Mouse (Mus musculus) testis, postnatal 10 days (tissue): ENCODE measurements at regions not wholly inside any gene's neighbourhood (a gene's known extent, or its start where the extent isn't known, plus 50 kb on each side); places are given as distances from the start of the nearest gene placed in this dataset.

ENCODE experiments used
- DNase-seq: peaks from one replicate; pipeline ENCODE4 v3.0.0; 2021; ENCODE audit warnings: low spot score

- no peak for DNase-seq
Observed at GRCm38 (mm10) chr3:50939602-50940001, 284.6 kb upstream of the Noct start.

GRCm38 (mm10) chr3:50940656-50941055 lies 283.6 kb upstream of the Noct start:
- DNase-seq = no peak

DNA sequence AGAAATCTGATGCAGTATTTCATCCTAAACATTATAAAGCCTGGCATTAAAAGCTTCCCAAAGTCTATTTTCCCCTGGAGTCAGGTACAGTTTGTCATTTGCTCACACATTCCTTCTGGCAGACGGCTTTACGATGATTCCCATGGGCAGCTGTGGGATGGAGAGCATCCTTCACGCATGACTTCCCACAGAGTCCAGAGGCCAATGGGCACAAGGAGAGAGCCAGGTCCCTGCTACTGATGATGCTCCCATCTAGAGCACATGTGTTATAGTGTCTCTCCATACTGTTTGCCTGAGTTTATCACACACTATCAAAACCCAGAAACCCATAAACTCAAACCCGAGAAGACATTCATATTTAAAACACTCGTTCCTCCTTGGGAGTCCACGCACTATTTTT lies 270.8 kb upstream of the Noct start:
- DNase-seq = no peak

- no peak for DNase-seq
Observed at GRCm38 (mm10) chr3:50970386-50970785, 253.9 kb upstream of the Noct start.

DNA sequence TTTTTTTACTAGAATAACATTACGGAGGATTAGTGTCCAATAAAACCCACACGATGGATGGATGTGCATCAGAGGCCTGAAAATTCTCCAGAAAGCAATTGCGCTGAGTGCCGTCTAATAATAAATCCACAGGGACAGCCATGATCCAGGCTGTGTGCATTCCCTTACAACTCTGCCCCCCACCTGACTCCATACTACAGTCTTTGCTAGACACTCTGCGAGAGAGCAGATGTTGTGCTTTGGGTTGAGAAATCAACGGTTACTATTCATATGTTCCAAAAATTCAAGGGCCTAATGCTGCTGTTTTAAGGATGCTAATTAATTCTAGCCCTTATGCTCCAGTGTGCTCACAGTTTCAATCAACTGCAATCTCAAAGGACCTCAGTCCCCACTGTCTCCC lies 251.2 kb upstream of the Noct start:
- DNase-seq = no peak

DNA sequence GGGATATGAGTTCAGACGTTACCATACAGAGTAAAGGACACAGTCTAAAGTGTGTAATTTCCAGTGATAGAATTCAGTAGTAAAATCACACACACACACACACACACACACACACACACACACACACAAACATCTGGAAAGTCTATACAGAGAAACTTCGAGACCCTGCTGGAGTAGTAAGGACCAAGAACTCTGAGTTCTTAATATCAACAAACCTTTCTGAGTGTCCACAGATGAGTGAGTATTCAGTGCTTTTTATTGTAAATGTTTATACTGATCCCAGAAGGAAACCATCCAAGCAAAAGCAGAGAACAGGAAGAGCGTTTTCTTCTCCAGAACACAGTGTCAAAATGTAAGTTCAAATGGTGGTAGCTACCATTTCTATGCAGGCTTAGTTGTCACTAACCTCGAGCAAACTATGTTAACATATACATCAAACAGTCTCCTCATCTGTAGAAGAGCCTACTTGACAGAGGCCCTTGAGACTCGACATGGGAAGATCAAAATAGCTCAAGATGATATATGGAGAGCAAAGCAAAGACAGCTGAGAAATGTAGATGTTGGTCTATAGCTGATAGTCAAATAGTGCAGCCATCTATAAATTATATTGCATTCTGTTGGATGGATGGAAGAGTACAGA lies 248.0 kb upstream of the Noct start:
- DNase-seq = no peak

- DNase-seq = no peak
Observed at GRCm38 (mm10) chr3:50976818-50977217, 247.4 kb upstream of the Noct start.

- no peak for DNase-seq
Observed at GRCm38 (mm10) chr3:50978636-50979035, 245.6 kb upstream of the Noct start.

GRCm38 (mm10) chr3:50979592-50979991 lies 244.7 kb upstream of the Noct start:
- no peak for DNase-seq

GRCm38 (mm10) chr3:50981751-50982150 lies 242.5 kb upstream of the Noct start:
- DNase-seq = no peak

GRCm38 (mm10) chr3:50982649-50983048 lies 241.6 kb upstream of the Noct start:
- no peak for DNase-seq

- no peak for DNase-seq
Observed at GRCm38 (mm10) chr3:50983126-50983525, 241.1 kb upstream of the Noct start.

GRCm38 (mm10) chr3:50983962-50984765 lies 240.1 kb upstream of the Noct start:
- DNase-seq = no peak

DNA sequence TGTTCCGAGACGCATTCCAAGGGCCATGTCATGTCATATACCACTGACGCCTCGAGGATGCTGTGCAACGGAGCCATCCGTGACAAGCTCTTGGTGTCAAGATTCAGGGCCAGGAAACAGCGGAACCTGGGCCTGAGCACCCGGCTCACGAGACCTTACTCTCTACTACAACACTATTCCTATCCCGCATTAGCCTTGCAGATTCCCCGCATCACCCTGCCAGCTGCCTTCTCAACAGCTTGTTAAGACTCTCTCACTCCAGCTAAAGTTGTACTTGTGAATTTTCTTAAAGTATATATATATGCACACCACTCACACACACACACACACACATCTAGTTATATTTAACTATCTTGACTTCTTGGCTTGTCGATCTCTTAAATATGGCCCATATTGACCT lies 236.4 kb upstream of the Noct start:
- DNase-seq = no peak

DNA sequence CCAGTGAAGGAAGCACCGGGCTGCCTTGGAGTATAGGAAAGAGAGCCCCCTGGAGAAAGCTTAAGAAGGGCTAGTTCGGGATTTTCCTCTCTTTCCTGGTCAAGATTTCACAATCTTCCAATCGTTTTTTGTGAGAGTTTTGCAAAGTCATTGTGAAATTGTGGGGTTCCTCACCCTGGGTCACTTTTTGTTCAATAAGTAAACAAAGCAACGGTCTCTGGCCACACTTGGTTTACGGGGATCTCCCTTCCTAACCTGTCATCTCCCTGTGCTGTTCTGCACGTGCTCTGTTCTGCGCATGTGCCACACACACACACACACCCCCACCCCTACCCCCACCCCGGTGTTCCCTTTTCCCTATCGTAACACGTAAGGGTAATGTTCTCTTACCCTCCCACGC lies 233.4 kb upstream of the Noct start:
- DNase-seq = no peak

DNA sequence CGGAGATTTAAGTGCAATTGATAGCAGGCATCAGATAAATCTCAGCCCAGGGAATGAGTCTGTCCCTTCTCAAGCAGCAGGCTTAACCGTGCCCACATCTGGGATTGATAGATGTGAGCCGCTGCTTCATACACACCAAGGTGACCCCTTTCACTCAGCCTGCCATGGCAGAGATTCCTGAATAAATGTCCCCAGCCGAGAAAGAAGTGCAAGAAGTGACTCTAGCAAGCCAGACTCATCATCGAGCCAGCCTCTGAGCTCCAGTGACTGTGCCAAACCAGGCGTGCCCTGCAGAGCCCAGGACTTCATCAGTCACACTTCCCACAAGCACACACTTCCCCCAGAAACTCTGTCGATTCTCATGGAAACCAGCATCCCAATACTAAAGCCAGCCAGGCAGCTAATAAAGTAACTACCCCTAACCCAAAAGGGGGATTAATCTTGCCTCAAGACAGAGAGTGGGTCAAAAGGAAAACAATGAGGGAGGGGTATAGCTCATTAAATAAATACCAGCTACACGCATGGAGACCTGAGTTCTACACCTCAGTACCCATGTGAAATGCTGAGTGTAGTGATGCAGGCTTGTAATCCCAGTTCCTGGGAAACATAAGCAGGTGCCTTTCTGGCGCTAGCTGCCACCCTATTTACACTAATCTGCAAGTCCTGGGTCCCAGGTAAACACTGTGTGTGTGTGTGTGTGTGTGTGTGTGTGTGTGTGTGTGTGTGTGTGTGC lies 231.5 kb upstream of the Noct start:
- no peak for DNase-seq

DNA sequence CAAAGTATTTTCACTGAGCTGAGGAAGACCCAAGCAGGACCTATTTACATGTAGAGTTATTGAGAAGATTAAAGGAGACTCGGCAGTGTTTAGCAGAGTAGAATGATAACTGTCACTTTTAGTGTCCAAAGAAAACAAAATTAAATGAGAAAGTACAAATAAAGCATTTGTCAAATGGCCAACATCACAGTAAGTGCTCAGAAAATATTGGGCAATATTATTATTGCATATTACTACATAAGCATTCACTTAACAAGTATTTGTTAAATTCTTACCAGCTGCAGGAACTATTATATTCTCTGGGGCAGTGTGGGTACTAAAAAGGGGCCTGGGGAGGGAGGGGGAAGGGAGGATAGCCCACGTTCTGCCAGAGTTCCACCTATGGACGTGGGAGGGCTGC lies 224.5 kb upstream of the Noct start:
- no peak for DNase-seq

GRCm38 (mm10) chr3:51000938-51001337 lies 223.3 kb upstream of the Noct start:
- no peak for DNase-seq

DNA sequence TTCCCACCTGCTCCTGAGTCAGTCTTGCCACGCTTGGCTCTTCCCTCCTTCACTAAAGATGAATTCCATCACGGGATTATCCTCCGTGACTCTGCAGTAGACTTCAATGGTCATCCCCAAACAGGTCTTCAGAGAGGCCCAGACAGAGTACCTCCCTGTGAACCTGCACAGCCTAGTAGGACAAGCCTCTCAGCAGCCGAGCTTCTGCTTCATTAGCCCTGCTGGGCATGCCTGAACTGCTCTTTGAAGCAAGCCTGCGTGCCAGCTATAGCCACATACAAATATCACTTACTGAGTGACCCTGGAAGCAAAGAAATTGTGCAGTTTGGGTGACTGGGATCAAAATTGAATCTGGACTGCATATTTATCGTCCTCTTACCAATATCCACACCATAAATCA lies 221.6 kb upstream of the Noct start:
- no peak for DNase-seq

- DNase-seq = no peak
Observed at GRCm38 (mm10) chr3:51003506-51004170, 220.6 kb upstream of the Noct start.

GRCm38 (mm10) chr3:51004216-51004615 lies 220.0 kb upstream of the Noct start:
- DNase-seq = no peak

- no peak for DNase-seq
Observed at GRCm38 (mm10) chr3:51009098-51009497, 215.1 kb upstream of the Noct start.
